Mouse (Mus musculus) large intestine, adult 2 months (tissue): ENCODE data around the gene Trip12. TPM values are rescaled to one million over a fixed set of nuclear protein-coding genes. Genes with fewer than 3 reads are reported as not detected.

ENCODE experiments used
- DNase-seq: peaks from one replicate; pipeline ENCODE4 v3.0.0-alpha.2; 2012; ENCODE audit warnings: low read depth, low spot score
- WGBS: fragments of 180-500 bp; shearing (Covaris S2); methylation state at CpG from one replicate; pipeline ENCODE4 v1.1.7; 2018; 5-methylcytosine and 5-hydroxymethylcytosine counted together
- polyA plus RNA-seq: library from polyadenylated mRNA; depleted of rRNA; stranded (reverse); fragments of >200 nt; gene quantifications from 2 replicates; pipeline ENCODE4 v1.2.3, GENCODE M21; 2012

Gene Trip12
- polyA plus RNA-seq, 1 experiment = 20.8 TPM

DNA sequence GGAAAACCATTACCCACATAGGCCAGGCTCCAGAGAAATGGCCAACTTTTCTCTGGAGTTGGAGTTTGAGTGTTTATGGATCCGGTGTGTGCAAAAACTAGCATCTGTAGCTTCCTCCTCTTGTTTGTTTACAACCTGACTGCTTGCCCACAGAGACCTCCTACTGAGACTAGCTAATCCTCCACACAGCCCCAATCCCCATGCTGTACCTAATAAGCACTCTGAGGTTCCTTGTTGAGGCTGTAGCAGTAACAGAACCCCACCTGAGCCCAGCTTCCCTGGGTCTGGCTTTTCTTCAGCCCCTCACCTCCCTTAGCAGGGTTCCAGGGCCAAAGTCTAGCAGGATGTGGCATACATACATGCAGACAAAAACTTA, 20.9 kb upstream of the Trip12 start:
- WGBS = 76% methylated on average over 1 of the region's 1 CpGs
- no peak for DNase-seq

DNA sequence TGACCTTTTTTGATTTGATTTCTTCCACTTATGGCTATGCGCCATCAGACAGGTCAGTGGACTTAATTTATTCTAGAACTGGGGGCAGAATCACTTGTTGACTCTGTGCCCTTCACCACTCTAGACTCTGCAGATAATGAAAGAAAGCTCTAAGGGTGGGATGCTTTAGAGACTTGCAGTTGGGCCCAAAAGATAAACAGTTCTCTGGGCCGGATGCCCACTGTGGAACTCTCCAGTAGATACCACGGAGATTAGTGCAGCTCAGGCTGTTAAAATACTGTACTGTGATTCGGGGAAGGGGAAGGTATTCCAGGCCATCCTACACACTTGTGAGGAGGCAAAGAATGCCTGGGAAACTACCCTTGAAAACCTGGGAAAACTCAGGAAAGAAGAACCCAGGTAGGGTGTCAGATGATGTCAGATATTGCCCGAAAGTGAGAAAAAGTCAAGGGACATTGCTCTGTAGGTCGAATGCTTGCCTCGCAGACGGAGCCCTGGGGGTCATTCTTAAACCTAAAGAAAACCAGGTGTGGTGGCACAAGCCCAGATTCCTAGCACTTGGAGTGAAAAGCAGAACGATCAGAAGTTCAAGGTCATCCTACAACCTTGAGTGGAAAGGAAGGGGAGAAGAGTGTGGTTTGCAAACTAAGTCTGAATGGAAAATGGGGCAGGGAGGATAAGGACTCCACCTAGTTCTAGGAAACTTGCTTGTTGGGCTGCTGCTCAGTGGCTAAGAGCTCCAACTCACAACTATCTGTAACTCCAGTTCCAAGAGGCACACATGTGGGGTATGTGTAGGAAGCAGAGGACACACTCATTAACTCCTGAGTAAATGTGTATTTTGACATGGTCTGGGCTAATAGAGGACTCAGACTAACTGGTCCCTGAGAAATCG, 20.3 kb upstream of the Trip12 start:
- 73% methylated on average over 10 of the region's 10 CpGs for WGBS
- no peak for DNase-seq

DNA sequence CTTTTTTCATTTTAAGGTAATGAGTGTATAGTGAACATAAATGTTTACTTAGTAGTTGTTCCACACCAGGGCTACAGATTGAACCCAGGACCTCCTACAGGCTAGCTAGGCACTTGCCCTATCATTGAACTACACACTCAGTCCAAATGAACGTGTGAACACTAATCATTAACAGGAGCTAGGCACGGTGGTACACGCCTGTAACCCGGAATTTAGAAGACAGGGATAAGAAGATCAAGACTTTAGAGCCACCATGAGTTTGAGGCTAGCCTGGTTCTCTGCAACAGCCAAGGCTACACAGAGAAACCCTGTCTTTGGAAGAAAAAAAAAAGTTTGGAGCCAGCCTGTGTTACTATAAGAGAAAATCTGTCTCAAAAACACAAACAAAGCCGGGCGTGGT, 19.3 kb upstream of the Trip12 start:
- DNase-seq = no peak
- WGBS = 78% methylated on average over 6 of the region's 6 CpGs

DNA sequence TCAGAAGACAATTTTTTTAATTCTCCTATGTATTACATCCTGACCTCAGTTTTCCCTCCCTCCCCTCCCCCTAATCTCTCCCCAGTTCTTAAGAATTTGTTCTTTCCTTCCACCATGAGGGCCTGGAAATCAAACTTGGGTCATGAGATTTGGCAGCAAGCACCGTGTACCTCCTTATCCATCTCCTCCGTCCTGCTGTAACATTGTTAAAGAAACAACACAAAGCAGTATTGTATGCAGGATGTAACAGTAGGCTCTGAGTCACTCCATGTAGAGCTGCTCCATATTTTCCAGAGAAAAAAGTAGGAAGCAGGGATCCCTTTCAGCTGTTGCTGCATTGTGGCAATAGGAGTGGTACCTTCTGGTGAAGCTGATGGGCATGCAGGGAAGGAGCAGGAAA, 15.4 kb upstream of the Trip12 start:
- DNase-seq = no peak
- WGBS = 75% methylated on average over 2 of the region's 2 CpGs

DNA sequence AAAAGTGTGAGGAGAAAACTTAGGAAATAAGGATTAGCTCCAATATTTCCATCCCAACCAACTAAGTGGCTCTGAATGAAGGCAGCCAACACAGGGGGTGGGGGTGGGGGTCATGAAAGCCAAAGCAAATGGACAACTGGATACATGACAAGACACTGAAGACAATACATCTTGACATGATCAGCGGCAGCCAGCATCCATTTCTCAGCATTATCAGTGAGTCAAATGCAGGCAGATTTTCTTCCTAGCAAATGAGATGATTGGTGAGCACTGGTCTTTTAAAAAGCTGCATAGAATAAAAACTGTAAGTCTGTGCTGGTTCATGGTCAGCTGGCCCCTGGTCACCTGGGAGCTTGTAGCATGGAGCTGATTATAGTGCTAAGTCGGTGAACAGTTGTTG, 14.7 kb upstream of the Trip12 start:
- DNase-seq = no peak
- WGBS = 82% methylated on average over 2 of the region's 2 CpGs

DNA sequence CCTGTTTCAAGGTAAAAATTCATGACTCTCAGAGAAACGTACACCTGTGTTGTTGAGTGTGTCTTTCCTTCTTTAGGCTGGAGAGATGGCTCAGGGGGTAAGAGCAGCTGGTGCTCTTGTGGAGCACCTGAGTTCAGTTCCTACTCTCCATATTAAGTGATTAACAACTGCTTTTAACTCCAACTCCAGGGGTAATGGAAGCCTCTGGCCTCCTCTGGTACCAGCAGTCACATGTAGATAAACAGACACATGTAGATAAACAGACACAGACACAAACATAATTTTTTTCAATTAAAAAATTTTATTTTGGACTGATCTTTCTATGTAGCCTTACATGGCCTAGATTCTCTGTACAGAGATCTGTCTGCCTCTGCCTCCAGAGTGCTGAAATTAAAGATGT, 13.4 kb upstream of the Trip12 start:
- WGBS = 79% methylated on average over 1 of the region's 1 CpGs
- DNase-seq = no peak

DNA sequence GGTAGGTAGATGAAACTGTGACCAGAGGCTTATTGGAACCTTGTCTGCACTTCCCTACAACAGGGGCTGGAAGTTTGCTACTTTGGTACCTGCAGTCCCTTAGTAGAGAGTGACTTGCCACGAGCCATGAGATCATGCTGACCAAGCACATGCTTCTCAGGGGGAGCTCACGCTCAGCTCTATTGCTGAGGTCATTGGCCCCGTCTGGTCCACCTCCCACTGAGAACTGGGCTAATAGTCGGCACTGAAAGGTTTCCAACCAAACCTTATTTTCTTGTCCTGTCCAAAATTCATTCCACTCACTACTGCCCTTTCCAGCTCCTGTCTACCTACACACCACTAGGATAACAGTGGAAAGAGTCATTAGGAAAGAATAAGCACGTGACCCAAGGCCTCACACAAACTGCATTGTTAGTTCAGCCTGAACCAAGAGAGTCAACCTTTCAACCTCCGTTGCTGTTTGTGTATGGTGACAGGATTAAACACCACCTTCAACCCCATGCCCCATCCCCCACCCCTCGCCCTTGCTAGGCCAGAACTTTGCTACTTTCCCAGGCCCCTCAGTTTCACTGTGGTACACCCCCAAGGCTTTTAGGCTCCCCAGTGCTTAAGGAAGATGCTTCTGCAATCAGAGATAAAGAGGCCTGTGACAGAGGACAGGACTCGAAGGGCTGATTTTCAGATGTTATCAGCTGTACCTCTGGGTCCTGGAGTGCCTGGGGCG, 11.4 kb upstream of the Trip12 start:
- no peak for DNase-seq
- 59% methylated on average over 9 of the region's 9 CpGs for WGBS

DNA sequence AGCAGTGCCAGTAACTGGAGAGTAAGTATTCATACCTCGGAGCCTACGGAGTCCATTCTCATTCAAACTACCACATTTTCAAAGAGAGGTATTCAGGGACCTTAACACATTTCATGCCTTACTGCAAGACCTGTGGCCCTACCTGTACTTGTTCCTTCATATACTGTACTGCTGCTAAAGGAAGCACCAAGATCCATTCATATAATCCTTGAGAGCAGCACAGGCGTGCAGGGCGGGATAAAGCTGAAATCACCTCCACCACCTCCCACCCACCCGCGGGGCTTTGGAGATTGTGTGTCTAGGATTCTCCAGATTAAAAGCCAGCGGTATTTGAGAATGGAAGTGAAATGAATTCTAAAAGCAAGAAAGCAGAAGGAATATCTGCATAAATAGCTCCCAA, 10.2 kb upstream of the Trip12 start:
- WGBS = 96% methylated on average over 7 of the region's 7 CpGs
- no peak for DNase-seq

DNA sequence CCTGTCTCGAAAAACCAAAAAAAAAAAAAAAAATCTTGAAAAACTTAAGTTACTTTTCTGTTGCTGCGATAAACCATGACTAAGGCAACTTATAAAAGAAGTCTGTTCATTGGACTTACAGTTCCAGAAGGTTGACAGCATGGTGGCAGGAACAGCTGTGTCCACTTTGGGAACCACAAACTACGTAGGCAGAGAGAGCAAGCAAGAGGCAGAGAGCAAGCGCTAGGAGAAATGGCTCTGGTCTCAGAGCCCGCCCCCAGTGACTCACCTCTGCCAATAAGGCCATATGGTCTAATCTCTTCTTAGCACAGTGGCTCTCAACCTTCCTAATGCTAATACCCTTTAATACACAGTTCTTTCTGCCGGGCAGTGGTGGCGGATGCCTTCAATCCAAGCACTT, 9.5 kb upstream of the Trip12 start:
- DNase-seq = no peak
- whole genome bisulfite sequencing = 96% methylated on average over 7 of the region's 7 CpGs

DNA sequence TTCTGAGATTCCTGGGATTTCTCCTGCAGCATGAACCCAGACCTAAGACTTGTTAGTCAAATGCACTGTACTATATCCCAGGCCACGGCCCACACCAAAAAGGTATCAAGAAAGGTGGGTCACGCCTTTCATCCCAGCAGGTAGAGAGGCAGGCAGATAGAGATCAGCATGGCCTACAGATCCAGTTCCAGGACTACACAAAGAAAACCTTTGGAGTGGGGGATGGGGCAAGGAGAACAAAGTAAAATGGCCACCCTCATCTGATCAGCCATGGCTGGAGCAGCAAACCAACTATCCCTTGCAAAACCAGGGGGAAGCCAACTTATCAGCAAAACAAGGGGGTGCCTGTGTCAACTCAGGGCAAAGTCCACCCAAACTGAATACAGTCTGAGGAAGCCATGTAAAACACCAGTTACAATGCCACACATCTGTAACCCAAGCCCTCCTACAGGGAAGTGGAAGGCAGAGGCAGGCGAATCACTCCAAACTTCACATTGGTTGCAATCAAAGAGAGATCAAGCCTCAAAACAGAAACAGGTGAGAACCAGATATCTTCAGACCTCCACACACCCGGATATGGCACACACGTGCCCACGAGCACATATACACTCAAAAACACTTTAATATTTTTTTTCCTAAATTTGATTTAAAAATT, 8.6 kb upstream of the Trip12 start:
- no peak for DNase-seq
- WGBS = 95% methylated on average over 6 of the region's 6 CpGs

DNA sequence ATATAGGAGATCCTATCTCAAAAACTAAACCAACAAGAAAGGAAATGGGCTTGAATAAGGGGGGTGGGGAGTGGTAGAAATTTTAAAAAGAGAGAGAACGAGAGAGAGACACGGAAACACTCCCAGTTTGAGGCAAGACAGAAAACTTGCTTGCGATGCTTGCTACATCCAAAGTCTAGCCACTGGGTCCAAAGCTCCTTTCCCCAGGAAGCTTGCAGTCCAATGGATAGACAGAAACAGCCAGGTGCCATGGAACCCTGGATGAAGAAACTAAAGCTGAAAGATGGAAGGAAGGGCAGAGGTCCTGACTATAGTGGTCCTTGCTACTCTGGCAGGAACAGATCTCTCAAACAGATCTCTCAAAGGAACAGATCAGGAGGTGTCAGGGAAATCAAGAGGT, 8.0 kb upstream of the Trip12 start:
- WGBS = 93% methylated on average over 3 of the region's 3 CpGs

DNA sequence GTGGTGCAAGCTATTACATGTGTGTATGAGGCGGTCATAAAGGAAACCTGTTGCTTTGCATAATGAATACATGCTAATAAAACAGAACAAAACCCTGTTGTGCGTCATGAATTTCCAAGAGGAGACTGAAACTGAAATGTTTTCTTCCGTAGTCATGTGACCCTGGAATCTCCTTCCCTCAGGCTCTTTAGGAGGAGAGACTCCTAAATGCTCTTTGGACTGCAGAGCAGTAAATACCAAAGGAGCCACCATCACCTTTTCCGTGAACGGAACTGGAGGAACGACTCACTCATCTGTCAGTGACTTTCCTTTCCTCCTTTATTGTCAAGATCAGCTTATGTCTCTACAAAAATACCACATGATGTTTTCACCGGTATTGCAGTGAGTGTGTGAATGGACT, 7.4 kb upstream of the Trip12 start:
- peak; percentile 56 for DNase-seq
- WGBS = 41% methylated on average over 7 of the region's 7 CpGs

More for the DNA sequence above, 8.0 kb upstream of the Trip12 start:
- no peak for DNase-seq

DNA sequence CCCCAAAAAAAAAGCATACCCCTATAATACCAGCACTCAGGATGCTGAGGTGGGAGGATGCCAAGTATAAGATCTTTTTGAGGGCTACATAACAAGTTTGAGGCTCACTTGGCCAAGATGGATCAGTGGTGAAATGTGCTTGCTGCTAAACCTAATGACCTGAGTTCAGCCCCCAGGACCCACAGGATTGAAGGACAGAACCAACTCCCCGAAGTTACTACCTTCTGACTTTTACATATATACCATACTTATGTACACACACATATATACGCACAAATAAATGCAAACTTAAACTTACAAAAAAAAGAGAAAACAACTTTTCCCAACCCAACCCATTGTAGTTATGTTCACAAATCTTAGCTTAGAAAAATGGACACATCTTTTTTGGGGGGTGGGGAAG, 3.0 kb upstream of the Trip12 start:
- 91% methylated on average over 2 of the region's 2 CpGs for WGBS
- no peak for DNase-seq

DNA sequence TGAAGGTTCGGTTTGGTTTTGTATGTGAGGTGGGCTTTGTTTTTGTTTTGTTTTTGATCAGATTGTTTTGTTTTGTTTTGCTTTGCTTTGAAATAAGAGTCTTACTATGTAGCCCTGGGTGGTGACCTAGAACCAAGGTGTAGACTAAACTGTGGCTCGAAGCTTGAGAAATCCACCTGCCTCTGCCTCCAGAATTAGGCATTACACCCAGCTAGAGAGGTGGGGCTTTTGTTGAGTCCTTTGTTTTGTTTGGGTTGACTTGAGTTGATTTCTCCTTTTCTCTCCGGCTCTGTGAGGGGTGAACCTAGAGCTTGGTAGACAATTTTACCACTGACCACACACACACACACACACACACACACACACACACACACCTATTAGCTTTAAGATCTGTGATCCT, 745 bp upstream of the Trip12 start:
- no peak for DNase-seq
- WGBS = 62% methylated on average over 3 of the region's 3 CpGs

DNA sequence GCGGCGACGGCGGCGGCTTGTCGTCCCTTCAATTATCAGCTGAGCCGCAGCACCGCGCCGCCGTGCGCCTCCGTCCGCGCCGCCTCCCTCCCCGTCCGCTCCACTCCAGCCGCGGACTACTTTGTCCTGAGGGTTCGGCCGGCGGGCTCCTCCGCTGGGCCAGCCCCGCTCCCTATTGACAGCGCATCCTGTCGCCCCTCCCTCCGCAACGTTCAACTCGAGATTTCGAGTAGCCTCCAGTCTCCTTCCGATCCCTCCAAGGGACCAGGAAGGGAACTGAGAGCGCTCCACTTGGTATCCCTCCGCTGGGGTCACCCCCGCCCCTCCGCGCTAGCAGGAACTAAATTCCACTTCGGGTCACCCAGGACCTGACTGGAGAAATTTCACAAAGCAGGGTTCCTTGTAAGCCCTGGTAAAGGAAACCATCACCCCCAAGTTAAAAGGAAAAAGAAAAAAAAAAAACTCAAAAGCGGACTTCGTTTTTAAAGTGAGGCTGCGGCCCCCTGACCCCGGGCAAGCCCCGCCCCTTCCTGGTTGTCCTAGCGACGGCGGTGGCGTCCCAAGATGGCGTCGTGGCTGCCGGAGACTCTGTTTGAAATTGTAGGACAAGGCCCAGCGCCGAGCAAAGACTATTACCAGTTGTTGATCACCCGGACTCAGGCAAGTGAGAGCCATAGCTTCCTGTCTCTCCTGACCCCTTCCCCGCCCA, 853 bp downstream of the Trip12 start, which contains the start of gene Fbxo36:
TSS of gene Fbxo36 (plus strand) at position 533 of the 709 bp plus-strand sequence.
- WGBS = under 1% methylated on average over 54 of the region's 54 CpGs
- peak; percentile 67 for DNase-seq

DNA sequence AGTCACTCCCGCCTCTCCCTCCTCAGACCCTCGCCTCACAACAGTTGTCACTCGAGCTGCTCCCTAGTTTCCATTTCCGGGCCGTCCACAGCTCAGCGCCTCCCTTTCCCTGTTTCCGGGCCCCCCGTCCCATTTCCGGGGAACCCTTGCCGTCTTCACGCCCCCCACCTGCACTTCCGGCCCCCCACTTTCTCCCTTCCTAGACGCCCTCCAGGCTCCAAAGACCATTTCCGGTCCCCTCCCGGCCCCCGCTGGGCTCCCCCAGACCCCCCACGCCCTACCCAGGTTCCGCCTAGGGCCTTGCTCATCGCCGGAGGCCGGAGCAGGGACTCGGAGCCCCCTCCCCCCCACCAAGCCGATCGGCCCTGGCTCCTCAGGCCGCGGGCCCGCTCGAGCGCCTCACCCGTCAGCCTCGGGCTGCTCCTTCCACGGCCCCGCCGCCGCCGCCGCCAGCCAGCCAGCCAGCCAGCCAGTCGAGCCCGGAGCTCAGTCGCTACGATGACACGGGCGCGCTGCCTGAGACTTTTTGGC, 1.6 kb downstream of the Trip12 start:
- under 1% methylated on average over 44 of the region's 44 CpGs for WGBS
- no peak for DNase-seq

DNA sequence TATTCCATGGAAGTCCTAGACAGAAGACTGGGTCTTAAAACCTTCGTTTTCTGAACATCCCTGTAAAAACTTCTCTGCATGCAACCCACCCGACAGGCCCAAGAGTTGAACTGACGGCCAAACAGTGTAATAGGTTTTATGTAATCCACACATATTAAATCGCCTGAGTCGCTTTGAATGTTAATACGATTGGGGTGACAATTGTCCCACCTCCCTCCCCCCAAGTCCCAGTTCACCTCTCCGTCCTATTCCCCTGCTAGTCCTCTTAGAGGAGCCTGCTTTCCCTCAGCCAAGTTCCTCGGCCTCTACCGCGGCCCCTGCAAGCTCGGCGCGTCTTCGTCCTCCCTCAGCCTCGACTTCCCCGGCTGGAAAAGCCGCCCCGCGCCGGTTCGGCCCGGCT, 2.2 kb downstream of the Trip12 start:
- DNase-seq = no peak
- WGBS = under 1% methylated on average over 22 of the region's 22 CpGs

DNA sequence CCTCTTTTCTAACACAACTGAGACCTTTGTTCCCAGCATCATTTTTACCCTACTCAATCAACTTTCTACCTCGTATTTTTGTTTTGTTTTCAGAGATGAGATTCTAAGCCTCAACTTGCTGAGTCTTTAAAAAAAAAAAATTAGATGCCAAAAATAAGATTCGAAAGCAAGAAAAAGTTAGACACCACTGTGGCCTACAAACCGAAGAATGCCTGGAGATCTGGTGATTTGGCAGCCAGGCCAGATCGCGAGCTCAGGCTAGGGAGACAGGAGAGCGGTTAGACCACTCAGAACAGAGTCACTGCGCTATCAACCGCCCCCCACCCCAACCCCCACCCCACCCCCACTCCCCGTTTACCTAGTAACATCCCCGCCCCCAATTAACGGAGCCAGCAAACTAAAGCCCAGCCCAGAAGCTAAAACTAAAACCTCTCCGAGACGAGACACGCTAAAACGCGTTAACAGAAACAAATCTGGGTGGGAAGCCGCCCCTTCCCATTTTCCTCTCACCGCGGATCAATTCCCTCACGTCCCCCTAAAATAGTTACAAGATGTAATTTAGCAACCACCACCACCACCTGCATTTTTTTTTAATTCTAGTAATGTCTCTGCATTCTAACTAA, 2.7 kb downstream of the Trip12 start:
- DNase-seq = no peak
- WGBS = 5% methylated on average over 20 of the region's 20 CpGs

DNA sequence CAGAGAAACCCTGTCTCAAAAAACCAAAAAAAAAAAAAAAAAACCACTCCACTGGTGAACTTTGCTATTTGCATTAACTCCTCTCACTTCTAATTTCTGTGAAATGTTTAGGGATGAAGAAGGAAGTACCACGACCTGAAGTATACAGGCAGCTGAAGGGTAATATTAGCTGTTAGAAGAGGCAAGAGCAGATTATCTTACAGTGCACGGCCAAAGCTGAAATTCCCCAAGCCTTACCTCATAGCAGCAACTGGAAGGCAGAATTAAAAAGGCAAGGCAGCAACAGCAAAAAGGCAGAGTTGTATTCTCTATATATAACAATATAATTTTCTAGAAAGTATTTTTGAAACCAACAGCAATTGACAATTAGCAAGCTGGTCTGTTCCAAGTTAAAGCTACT, 15.2 kb downstream of the Trip12 start:
- DNase-seq = no peak
- 34% methylated on average over 2 of the region's 2 CpGs for WGBS
